Mouse (Mus musculus): ENCODE results near the gene Smndc1. TPM values are rescaled to one million over a fixed set of nuclear protein-coding genes. Genes with fewer than 3 reads are reported as not detected.

Gene Smndc1
- polyA plus RNA-seq (2015; fragmentation: Nextera tagmentation; extraction: Ambion mirVana) = 33.0 and 35.9 TPM in 2 replicates

- Histone ChIP-seq H3K27me3 (ENCODE audit: control insufficient read depth, insufficient read depth, low read length) (no peaks in the 10 kb centered on the region), H3K9me3 (replicated peaks; ENCODE audit: control insufficient read depth, low read length) (no peaks in the 10 kb centered on the region), H3K36me3 (ENCODE audit: control insufficient read depth, insufficient read depth, low read length) (peaks cover 4% of the 10 kb centered on the region; the same call in 1 of the 2 replicates), H3K4me1 (ENCODE audit: control insufficient read depth, insufficient read depth, low read length) (peaks cover 14% of the 10 kb centered on the region), H3K9ac (ENCODE audit: low read length) (peak within 1 kb of the TSS; percentile 86), H3K4me2 (ENCODE audit: low read depth, low read length) (peak within 1 kb of the TSS; percentile 87), H3K4me3 (replicated peaks; ENCODE audit: low read length) (peak within 1 kb of the TSS; percentile 100), H3K27ac (ENCODE audit: low read length) (peak within 1 kb of the TSS; percentile 93)
- ATAC-seq (ENCODE audit: insufficient read depth, low FRiP score) = peak; percentile 98
- under 1% methylated on average over 48 of the region's 48 CpGs for whole genome bisulfite sequencing
Measured at GRCm38 (mm10) chr19:53390495-53391007, at the start of gene Smndc1. Smndc1 (minus strand) TSS chr19:53390578.

- no peaks in the 10 kb centered on the region for H3K9me3 ChIP-seq (replicated peaks; ENCODE audit: control insufficient read depth, low read length)
- 74% methylated on average over 7 of the region's 7 CpGs for WGBS
- no peak overlapping the region for H3K4me3 ChIP-seq (replicated peaks; ENCODE audit: low read length)
- H3K27ac ChIP-seq (ENCODE audit: low read length) = no peak overlapping the region
- peaks cover 15% of the 10 kb centered on the region for H3K4me1 ChIP-seq (ENCODE audit: control insufficient read depth, insufficient read depth, low read length)
- H3K4me2 ChIP-seq (ENCODE audit: low read depth, low read length) = no peak overlapping the region
- no peak for ATAC-seq (ENCODE audit: insufficient read depth, low FRiP score)
- H3K9ac ChIP-seq (ENCODE audit: low read length) = no peak overlapping the region
- no peaks in the 10 kb centered on the region for H3K36me3 ChIP-seq (ENCODE audit: control insufficient read depth, insufficient read depth, low read length)
- H3K27me3 ChIP-seq (ENCODE audit: control insufficient read depth, insufficient read depth, low read length) = no peaks in the 10 kb centered on the region
Measured at GRCm38 (mm10) chr19:53439340-53439739, 49.0 kb upstream of the Smndc1 start.

- H3K4me2 ChIP-seq (ENCODE audit: low read depth, low read length) = no peak overlapping the region
- 67% methylated on average over 8 of the region's 8 CpGs for WGBS
- H3K27me3 ChIP-seq (ENCODE audit: control insufficient read depth, insufficient read depth, low read length) = no peaks in the 10 kb centered on the region
- ATAC-seq (ENCODE audit: insufficient read depth, low FRiP score) = no peak; the same call in 1 of the 2 replicates
- no peak overlapping the region for H3K4me3 ChIP-seq (replicated peaks; ENCODE audit: low read length)
- peak overlapping the region; percentile 71 for H3K27ac ChIP-seq (ENCODE audit: low read length)
- H3K36me3 ChIP-seq (ENCODE audit: control insufficient read depth, insufficient read depth, low read length) = no peaks in the 10 kb centered on the region
- no peak overlapping the region for H3K9ac ChIP-seq (ENCODE audit: low read length)
- H3K4me1 ChIP-seq (ENCODE audit: control insufficient read depth, insufficient read depth, low read length) = peaks cover 15% of the 10 kb centered on the region
- H3K9me3 ChIP-seq (replicated peaks; ENCODE audit: control insufficient read depth, low read length) = no peaks in the 10 kb centered on the region
Measured at GRCm38 (mm10) chr19:53437991-53438390, 47.6 kb upstream of the Smndc1 start.

- Histone ChIP-seq H3K4me2 (ENCODE audit: low read depth, low read length) (0 out of 2 replicates have a peak overlapping the region, but pooled peaks have one; percentile 0), H3K4me1 (ENCODE audit: control insufficient read depth, insufficient read depth, low read length) (peaks cover 15% of the 10 kb centered on the region), H3K4me3 (replicated peaks; ENCODE audit: low read length) (no peak overlapping the region), H3K27ac (ENCODE audit: low read length) (peak overlapping the region; percentile 71), H3K9ac (ENCODE audit: low read length) (no peak overlapping the region), H3K36me3 (ENCODE audit: control insufficient read depth, insufficient read depth, low read length) (no peaks in the 10 kb centered on the region), H3K9me3 (replicated peaks; ENCODE audit: control insufficient read depth, low read length) (no peaks in the 10 kb centered on the region), H3K27me3 (ENCODE audit: control insufficient read depth, insufficient read depth, low read length) (no peaks in the 10 kb centered on the region)
- 13% methylated on average over 8 of the region's 8 CpGs for WGBS
- ATAC-seq (ENCODE audit: insufficient read depth, low FRiP score) = peak; percentile 81
Measured at GRCm38 (mm10) chr19:53437311-53437958, 47.1 kb upstream of the Smndc1 start.

- 78% methylated on average over 10 of the region's 10 CpGs for WGBS
- H3K27me3 ChIP-seq (ENCODE audit: control insufficient read depth, insufficient read depth, low read length) = no peaks in the 10 kb centered on the region
- no peak overlapping the region for H3K4me3 ChIP-seq (replicated peaks; ENCODE audit: low read length)
- peaks cover 15% of the 10 kb centered on the region for H3K4me1 ChIP-seq (ENCODE audit: control insufficient read depth, insufficient read depth, low read length)
- H3K9ac ChIP-seq (ENCODE audit: low read length) = no peak overlapping the region
- no peak overlapping the region for H3K4me2 ChIP-seq (ENCODE audit: low read depth, low read length)
- H3K9me3 ChIP-seq (replicated peaks; ENCODE audit: control insufficient read depth, low read length) = no peaks in the 10 kb centered on the region
- no peaks in the 10 kb centered on the region for H3K36me3 ChIP-seq (ENCODE audit: control insufficient read depth, insufficient read depth, low read length)
- ATAC-seq (ENCODE audit: insufficient read depth, low FRiP score) = no peak
- H3K27ac ChIP-seq (ENCODE audit: low read length) = no peak overlapping the region
Measured at GRCm38 (mm10) chr19:53433949-53434689, 43.7 kb upstream of the Smndc1 start.

GRCm38 (mm10) chr19:53431003-53431402, 40.6 kb upstream of the Smndc1 start:
- WGBS = 90% methylated on average over 11 of the region's 11 CpGs
- no peak for ATAC-seq (ENCODE audit: insufficient read depth, low FRiP score)
- no peak overlapping the region for H3K27ac ChIP-seq (ENCODE audit: low read length)
- H3K9me3 ChIP-seq (replicated peaks; ENCODE audit: control insufficient read depth, low read length) = no peaks in the 10 kb centered on the region
- H3K4me3 ChIP-seq (replicated peaks; ENCODE audit: low read length) = no peak overlapping the region
- H3K27me3 ChIP-seq (ENCODE audit: control insufficient read depth, insufficient read depth, low read length) = no peaks in the 10 kb centered on the region
- H3K4me2 ChIP-seq (ENCODE audit: low read depth, low read length) = no peak overlapping the region
- H3K4me1 ChIP-seq (ENCODE audit: control insufficient read depth, insufficient read depth, low read length) = peaks cover 8% of the 10 kb centered on the region; the same call in 1 of the 2 replicates
- no peaks in the 10 kb centered on the region for H3K36me3 ChIP-seq (ENCODE audit: control insufficient read depth, insufficient read depth, low read length)
- no peak overlapping the region for H3K9ac ChIP-seq (ENCODE audit: low read length)

- no peaks in the 10 kb centered on the region for H3K36me3 ChIP-seq (ENCODE audit: control insufficient read depth, insufficient read depth, low read length)
- no peak for ATAC-seq (ENCODE audit: insufficient read depth, low FRiP score)
- no peak overlapping the region for H3K9ac ChIP-seq (ENCODE audit: low read length)
- no peak overlapping the region for H3K27ac ChIP-seq (ENCODE audit: low read length)
- no peak overlapping the region for H3K4me3 ChIP-seq (replicated peaks; ENCODE audit: low read length)
- H3K4me2 ChIP-seq (ENCODE audit: low read depth, low read length) = no peak overlapping the region
- WGBS = 73% methylated on average over 9 of the region's 9 CpGs
- no peaks in the 10 kb centered on the region for H3K9me3 ChIP-seq (replicated peaks; ENCODE audit: control insufficient read depth, low read length)
- H3K27me3 ChIP-seq (ENCODE audit: control insufficient read depth, insufficient read depth, low read length) = no peaks in the 10 kb centered on the region
- peaks cover 8% of the 10 kb centered on the region; the same call in 1 of the 2 replicates for H3K4me1 ChIP-seq (ENCODE audit: control insufficient read depth, insufficient read depth, low read length)
Measured at GRCm38 (mm10) chr19:53430356-53430755, 40.0 kb upstream of the Smndc1 start.

- 0 out of 2 replicates have a peak overlapping the region, but pooled peaks have one; percentile 8 for H3K9ac ChIP-seq (ENCODE audit: low read length)
- no peak overlapping the region for H3K4me3 ChIP-seq (replicated peaks; ENCODE audit: low read length)
- H3K27me3 ChIP-seq (ENCODE audit: control insufficient read depth, insufficient read depth, low read length) = no peaks in the 10 kb centered on the region
- H3K4me1 ChIP-seq (ENCODE audit: control insufficient read depth, insufficient read depth, low read length) = peaks cover 8% of the 10 kb centered on the region; the same call in 1 of the 2 replicates
- ATAC-seq (ENCODE audit: insufficient read depth, low FRiP score) = peak; percentile 67; the same call in 1 of the 2 replicates
- no peaks in the 10 kb centered on the region for H3K36me3 ChIP-seq (ENCODE audit: control insufficient read depth, insufficient read depth, low read length)
- H3K27ac ChIP-seq (ENCODE audit: low read length) = peak overlapping the region; percentile 1; the same call in 1 of the 2 replicates
- WGBS = 22% methylated on average over 8 of the region's 8 CpGs
- peak overlapping the region; percentile 14; the same call in 1 of the 2 replicates for H3K4me2 ChIP-seq (ENCODE audit: low read depth, low read length)
- H3K9me3 ChIP-seq (replicated peaks; ENCODE audit: control insufficient read depth, low read length) = no peaks in the 10 kb centered on the region
Measured at GRCm38 (mm10) chr19:53427817-53428216, 37.4 kb upstream of the Smndc1 start.

- H3K4me2 ChIP-seq (ENCODE audit: low read depth, low read length) = peak overlapping the region; percentile 14; the same call in 1 of the 2 replicates
- H3K4me1 ChIP-seq (ENCODE audit: control insufficient read depth, insufficient read depth, low read length) = peaks cover 8% of the 10 kb centered on the region; the same call in 1 of the 2 replicates
- WGBS = 47% methylated on average over 7 of the region's 7 CpGs
- H3K9me3 ChIP-seq (replicated peaks; ENCODE audit: control insufficient read depth, low read length) = no peaks in the 10 kb centered on the region
- no peak for ATAC-seq (ENCODE audit: insufficient read depth, low FRiP score)
- H3K27me3 ChIP-seq (ENCODE audit: control insufficient read depth, insufficient read depth, low read length) = no peaks in the 10 kb centered on the region
- peak overlapping the region; percentile 1; the same call in 1 of the 2 replicates for H3K27ac ChIP-seq (ENCODE audit: low read length)
- H3K4me3 ChIP-seq (replicated peaks; ENCODE audit: low read length) = no peak overlapping the region
- 0 out of 2 replicates have a peak overlapping the region, but pooled peaks have one; percentile 20 for H3K9ac ChIP-seq (ENCODE audit: low read length)
- no peaks in the 10 kb centered on the region for H3K36me3 ChIP-seq (ENCODE audit: control insufficient read depth, insufficient read depth, low read length)
Measured at GRCm38 (mm10) chr19:53427346-53427745, 37.0 kb upstream of the Smndc1 start.

Measured in stomach, embryonic 16.5 days (tissue).